Mouse (Mus musculus): Measurements from ENCODE around the gene Dlg1.

Dlg1 gene

DNA sequence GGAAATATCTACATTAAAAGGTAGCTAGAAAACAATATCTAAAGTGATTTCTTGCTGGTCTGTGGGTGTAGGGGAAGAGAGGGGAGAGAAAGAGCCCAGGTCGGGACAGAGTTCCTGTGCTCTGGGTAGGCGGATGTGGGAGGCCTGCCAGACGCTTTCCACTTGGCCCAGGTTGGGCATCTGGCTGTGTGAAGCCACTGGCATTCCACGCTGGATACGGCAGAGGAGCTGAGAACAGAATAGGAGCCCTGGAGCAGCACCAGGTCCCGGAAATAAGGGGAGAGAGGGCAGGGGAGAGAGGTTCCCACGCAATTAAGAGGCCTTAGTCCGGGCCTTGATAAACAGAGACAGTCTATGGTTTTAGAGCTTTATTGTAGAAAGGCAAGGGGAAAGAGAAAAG lies 77.0 kb downstream of the Dlg1 start:
- peak; percentile 33 to 35 for DNase-seq

DNA sequence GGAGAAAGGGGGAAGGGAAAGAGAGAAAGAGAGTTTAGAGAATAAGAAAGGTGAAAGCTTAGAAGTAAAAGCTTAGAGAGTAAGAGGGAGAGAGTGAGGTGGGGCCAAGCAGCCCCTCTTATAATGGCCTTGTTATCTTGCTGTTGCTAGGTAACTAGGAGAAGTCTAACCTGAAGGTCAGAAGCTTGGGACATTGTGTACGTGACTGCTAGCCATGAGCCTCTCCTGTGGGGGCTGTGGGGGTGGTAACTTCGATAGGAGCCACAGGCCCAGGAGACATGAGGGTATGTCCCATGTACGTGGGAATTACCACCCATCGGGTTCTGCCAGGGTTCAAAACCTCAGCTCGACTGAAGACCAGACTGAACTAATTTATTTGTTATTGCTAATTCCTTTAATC lies 77.5 kb downstream of the Dlg1 start:
- no peak for DNase-seq

DNA sequence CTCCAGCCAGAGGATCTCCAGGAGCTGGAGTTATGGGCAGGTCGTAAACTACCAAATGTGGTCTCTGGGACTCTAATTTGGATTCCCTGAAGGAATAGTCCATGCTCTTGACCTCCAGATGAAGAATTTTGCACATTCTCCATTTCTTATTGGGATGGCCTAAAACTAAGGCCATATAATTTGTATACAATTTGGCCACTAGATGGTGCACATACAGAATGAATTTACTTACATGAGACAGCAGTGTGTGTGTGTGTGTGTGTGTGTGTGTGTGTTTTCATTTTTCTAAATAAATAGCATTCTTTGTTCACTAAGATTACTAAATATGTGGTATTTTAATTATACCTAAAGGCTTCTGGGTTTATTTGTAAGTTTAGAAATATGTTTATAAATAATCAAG lies 87.3 kb downstream of the Dlg1 start:
- DNase-seq = peak; percentile 61 to 70

DNA sequence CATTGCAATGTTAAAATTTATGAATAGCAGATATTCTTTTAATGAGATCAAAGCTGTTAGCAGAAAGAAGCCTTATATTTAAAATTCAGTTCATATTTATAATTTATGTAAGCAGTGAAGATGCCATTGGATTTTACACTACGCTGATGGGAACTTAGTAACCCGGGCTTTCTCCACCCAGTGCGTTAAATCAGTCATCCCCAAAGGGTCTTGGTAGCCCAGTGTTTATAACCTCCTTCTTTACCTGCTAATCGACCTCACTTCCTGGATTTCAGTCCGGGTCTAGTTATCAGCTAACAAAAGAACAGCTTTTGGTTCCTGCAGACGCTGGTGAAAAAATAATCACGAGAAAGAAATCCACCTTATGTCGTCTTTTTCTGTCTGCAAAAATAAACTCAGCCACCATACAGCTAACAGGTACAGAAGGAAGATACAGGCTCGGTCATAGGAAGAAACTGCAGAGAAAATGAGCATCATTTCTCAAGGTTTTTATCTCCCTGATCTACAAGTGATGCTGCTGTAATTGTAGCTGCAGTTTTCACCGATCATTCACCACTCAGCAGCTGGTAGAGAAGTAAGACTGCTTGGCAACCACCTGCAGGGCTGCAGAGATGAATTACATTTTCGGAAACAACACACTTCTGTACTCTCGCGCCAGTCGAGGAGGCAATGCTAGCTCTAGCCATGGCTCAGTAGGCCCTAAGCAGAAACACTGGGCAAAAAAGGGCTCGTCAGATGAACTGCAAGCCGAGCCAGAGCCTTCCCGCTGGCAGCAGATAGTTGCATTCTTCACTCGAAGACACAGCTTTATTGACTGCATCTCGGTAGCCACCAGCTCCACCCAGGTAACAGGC lies 91.2 kb downstream of the Dlg1 start:
- peak; percentile 56 to 69 for DNase-seq

DNA sequence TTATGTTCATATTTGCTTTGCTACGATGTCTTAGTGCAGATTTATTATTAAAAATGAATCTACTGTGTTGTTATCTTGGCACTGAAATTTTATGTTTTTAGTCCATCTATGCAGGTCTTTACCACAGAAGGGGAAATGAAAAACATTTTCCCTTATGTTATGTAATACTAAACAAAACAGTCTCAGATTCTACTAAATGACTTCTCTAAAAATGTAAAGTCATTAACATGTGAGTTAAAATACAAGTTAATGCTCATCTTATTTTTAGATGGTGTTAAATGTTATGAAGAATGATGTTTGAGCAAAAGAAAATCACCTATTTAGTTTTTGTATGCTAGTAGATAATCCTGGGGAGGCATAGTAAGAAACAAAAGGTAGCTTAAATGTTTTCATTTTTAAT lies 91.8 kb downstream of the Dlg1 start:
- no peak for DNase-seq

DNA sequence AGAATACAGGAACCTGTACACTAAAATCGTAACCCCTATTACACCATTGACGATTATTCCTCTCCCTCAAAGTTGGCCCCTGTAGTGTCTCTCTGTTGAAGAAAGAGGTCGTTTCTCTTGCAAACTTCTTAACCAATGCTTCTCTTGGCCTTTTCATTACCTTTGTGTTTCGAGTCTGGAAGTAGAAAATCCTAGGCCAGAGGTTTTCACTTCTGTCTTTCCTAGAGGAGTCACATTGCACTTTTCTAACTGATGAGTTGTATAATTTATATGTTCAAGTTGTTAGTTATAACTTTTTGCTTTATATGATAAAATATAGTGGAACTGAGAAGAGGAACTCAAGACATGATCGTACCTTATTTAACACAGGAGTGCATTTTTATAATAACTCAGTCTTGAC lies 93.2 kb downstream of the Dlg1 start:
- no peak for DNase-seq

DNA sequence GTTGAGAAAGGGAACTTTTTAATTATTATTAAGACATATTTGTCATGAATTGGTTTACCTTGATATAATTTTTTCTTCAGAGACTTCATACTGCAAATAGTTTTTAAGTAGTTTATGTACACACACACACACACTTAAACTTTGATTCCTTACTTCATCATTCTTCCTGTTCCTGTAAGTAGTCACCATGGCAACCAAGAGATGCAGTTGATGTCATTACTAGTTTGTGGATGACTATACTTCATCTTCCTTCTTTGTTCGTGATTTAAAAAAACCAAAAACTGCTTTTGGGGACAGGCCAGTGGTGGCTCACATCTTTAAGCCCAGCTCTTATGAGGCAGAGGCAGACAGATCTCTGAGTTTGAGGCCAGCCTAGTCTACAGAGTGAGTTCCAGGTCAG lies 94.4 kb downstream of the Dlg1 start:
- no peak for DNase-seq

DNA sequence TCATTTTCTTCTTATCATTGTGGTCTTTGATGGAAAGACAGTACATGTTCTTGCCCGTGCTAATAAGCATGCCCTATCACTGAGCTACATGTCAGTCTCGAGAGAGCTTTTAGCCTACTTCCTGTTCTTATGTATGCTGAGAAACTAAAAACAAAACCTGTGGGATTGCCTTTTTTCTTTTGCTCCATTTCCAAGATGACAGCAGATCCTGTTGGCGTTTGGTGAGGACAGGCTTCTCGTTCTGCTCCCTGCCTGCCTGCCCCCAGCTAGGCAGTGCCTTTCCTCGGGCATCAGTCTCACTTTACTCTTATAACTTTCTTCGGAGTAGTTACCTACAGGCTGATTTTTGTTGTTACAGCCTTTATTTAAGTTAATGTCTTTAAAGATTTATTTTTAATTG lies 96.2 kb downstream of the Dlg1 start:
- DNase-seq = no peak

DNA sequence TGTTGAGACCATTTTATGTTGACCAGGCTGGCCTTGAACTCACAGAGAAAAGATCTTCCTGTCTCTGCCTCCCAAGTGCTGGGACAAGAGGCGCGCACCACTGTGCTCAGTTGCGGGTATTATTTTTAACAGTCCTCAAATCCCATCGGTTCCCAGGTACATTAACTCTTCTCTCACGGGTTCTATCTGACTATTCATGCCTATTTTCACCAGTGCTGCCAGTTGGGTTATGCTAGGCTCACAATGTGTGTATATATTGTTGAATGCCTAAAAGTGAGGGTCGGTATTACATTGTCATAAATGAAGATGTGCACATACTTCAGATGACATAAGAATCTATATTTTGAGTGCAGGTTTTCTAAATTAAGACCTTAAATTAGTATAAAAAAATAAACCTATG lies 103.1 kb downstream of the Dlg1 start:
- DNase-seq = no peak

DNA sequence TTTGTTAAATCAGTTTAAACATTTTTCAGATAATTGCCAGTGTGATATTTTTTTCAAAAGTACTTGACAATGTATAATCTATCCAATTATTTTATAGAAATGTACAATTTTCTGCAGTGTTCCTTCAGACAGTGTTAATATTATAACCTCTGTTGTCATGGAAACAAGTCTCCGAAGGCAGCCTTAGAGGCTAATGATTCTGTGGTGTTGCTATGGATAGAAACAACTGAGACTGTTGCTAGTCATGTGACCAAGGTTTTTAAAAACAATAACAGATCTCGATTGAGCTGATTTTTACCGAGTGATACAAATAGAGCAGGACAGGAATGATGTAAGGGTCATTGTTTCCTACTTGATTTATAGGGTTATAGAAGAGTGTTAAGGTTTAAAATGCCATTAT lies 103.5 kb downstream of the Dlg1 start:
- no peak for DNase-seq

DNA sequence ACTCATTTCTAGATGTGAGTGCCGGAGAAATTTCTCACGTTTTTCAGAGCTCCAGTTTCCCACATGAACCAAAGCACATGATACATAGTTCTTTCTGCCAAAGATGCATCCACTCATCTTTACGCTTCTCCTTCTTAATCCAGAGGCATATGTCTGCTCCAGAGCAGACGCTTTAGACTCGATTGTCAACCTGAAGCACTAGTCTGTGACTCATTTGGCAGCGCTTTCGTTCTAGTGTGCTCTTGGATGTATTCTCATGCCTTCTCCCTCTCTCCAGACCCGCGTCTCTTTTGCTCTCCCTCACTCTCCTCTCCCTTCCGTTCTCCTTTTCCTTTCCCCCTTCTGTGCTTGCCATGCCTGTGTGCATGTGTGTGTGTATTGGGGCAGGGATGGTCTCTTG lies 112.7 kb downstream of the Dlg1 start:
- no peak for DNase-seq

DNA sequence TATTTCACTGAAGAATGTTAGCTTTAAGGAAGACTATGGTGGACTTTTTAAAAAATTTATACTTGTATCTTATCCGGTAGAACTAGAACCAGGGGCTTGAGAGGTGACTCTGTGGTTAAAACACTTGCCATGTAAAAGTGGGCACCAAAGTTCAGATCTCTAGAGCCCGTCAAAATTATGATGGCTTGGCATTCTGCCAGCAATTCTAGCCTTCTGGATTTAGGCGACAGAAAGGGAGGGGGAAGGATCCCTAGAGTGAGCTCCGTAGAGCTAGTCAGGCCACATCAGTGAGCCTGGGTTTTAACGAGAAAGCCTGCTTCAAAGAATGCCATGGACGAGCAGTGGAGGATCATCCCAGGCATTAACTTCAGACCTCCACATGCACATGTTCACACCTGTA lies 117.8 kb downstream of the Dlg1 start:
- DNase-seq = peak; percentile 26 to 27

DNA sequence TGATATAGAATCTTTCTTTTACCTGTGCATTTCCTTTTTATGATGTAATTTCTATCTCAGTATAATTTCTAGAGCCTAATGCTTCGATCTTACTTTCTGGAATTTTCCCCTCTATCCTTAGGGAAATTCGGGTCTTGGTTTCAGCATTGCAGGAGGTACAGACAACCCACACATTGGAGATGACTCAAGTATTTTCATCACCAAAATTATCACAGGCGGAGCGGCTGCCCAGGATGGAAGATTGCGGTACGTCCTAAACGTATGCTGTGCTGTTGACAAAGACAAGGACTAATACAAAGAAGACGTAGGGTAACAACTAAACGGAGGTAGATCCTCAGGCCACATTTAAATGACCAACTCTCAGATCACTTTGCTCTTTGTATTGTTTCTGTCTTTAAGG lies 126.8 kb downstream of the Dlg1 start:
- no peak for DNase-seq

DNA sequence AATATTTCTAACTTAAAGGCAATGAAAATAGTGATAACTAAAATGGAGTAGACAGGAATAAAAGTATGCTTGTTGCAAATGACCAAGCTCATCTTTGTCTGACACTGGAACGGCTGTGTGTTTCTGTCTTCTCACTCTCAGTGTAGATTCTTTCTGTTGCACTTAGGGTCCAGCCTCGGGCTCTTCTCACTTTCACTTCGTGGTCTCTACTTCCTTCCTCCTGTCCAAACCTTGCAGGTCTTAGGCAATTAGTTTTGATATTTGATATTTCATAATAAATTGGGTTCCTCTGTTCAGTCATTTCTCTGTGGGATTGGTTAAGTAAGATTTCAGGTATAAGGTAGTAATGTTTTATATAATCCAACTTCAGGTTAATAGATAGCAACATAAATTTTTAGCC lies 140.4 kb downstream of the Dlg1 start:
- DNase-seq = no peak

DNA sequence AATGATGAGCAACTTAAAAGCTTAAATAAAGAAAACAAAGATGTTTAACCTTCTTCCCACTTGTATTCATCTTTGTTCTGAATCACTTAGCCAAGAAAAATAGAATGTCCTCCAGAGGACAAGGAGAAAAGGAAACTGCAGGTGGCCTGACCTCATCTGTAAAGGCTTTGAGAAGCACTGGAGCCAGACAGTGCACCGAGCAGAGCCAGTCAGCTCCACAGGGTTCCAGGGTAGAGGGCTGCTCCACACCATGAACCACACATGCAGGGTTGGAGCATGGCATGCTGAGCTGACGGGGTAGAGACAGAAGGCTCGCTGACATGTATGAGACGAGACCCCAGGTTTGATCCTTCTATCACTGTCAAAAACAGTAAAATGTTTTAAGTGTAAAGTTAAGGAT lies 162.8 kb downstream of the Dlg1 start:
- DNase-seq = peak in 1 of 2 experiments; percentile 4

DNA sequence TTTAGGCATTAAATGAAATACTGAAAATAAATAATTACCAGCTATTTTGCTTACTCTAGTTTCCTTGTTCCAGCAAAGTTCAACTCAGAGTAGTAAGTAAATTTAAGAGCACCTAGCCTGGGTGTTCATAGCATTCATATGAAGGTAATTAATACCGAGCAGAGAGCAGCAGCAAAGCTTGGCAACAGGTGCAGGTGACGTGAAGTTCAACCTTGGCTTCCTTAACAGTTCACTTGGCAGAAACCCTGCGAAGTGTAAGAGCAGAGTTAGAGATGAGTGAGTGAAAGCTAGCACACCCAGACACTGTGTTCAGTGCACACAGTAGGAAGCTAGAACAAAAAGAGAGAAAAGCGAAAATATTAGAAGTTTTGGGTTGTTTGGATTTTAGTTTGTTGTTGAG lies 167.5 kb downstream of the Dlg1 start:
- DNase-seq = no peak

DNA sequence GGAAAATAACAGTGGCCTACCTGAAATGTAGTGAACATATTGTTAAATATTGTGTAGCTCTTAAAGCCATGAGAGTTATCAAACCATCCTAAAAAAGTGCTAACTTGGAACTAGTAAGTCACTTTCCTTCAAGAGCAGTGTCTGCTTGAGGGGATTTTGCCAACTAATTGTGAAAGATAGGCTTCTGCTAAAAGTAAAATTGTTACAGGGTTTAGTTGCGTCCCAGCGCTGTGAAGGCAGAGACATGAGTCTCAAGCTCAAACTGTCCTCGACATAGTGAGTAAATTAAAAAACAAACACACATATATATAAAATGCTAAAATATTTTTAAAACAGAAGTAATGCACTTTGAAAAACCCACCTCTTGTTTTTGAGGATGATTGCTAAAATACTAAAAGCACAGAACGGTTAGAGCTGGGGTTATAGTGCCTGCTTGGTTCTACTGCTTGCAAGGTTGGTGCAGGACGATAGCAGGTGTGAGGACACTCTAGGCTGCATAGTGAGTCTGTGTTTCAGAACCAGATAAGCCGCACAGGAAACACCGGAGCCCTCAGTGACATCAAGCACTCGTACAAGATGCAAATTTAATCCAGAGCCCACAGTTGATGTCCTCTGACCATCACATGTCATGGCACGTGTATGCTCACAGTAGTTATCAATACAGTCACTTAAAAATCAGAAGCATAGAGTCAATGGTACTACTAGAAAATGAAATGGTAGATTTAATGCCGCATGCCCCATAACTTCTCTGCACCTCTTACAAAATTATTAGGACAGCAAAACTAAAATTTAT lies 169.6 kb downstream of the Dlg1 start:
- no peak for DNase-seq

DNA sequence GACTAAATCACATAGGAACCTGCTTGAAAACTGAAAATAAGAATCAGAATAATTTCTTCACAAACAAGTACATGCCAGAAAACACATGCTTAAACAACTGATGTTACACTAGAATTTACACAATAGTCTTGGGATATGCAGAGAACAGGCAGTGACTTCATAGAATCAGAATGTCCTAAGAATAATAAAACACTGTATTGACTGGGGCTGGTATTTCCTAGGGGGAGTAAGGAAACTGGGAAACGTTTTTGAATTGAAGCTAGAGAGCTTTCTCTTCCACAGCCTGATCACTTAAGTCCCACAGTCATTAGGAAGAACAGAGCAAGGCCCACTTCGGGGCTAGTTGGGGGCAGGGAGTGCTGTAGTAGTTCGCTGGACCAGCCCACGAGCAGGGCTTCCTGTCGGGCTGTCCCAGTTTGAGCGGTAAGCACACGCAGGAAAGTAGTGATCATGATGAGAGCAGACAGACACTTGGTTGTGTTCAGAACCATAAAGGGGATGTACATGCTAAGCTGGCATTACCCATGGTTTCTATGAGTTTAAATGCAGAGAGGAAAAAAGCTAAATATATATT lies 170.9 kb downstream of the Dlg1 start:
- no peak for DNase-seq

DNA sequence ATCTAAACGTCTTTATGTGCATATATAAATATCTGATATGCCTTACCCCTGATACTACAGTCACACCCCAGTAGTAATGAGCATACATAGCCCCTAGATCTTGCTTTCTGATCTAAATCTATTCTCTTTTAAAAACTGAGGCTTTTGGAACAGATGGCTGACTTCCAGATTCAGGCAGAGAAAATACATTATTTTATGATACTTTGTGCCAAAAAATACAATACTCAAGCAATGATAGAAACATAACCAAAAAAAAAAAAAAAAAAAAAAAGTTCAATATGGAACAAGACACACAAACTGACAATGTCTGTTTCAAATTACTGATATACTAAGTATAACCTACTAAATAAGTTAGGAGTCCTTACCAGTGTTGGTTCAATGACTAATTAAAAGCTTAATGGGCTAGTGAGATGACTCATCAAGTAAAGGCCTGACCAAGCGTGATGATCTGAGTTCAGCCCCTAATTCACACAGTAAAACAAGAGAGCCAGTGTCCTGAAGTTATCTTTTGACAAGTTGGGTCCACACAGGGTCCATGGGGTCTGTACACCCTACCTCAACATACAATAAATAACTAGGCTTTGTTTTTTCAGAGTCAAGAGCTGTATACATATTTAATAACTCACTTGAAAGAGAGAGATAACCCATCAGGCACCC lies 171.5 kb downstream of the Dlg1 start:
- no peak for DNase-seq

DNA sequence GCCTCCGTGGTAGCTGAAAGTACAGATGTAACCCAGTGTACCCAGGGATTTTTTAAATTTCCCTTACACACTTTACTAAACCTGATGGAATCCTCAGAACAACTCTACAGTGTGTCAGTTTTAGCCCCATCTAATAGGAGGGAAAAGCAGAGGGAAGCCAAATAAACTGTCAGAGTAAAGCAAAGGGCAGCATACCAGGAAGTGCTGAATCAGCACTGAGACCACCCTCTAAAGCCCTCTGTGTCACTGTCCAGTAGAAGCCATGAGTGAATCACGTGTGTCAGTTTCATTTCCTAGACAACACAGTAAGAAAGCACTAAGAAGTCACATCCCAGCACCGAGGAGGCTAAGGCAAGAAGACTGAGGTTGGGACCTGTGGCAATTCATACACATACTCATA lies 174.1 kb downstream of the Dlg1 start:
- no peak for DNase-seq

DNA sequence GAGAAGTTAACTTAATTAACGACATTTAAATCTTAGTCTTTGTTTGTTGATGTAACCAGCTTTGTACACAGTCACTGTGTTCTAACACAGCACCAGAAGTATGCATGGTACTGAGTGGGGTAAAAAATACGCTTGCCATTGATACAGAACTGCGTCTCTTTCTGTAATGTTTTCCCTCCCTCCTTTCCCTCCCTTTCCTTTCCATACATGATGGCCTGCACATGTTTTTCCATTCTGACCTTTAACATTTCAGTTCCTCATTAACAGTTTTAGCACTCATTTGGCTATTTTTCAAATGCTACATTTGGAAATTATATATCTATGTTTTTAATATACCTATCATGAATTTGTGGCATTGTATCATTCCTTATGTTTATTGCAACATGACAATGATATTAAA lies 181.0 kb downstream of the Dlg1 start:
- DNase-seq = no peak

DNA sequence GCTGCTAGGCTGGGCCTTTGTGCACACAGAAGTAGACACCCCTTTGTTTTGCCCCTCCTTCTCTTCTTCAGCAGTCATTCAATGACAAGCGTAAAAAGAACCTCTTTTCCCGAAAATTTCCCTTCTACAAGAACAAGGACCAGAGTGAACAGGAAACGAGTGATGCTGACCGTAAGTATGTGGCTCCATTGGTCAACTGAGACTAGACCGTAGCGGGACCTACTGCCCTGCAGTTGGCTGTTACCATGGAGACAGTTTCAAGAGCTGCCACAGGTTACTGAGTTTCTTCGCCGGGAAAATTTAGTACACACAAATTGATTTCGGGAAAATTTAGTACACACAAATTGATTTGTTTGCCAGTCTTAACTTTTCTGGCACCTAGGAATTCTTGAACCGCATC lies 183.5 kb downstream of the Dlg1 start:
- DNase-seq = no peak

DNA sequence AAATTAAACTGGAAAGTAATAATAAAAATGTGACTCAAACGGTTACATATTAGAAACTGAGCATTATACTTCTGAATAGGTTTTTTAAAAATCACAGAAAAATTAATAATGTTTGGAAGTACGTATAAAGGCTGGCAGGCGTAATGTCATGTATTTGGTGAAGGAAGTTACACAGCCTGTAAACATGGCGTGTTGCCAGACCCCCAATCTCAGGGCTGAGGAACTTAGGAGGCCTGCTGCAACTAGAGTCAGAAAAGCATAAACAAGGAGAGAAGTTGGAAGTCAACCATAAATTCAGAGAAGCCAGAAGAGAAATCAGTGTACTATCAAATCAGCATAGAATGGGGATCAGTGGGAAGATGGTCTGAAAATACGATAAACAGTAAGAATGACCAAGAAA lies 200.7 kb downstream of the Dlg1 start:
- DNase-seq = no peak

DNA sequence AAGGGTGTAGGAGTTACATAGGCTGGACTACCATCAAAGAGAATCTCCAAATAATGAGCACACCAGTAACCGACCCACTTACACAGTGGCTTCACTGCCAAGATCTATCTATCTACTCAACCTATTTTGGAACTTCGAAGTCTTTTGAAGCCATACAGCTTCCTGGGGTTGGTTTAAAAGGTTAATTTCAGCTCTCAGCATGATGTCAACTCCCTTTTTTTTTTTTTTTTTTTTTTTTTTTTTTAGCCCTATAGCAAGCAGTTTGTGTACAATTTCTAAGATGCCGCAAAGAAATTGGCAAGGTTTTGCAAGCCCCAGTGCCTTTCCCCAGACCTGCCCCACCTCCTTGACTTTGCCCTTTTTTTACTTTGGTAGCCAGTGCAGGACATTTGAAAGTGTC lies 202.0 kb downstream of the Dlg1 start:
- DNase-seq = no peak
